ENCODE assay signal across 16 mouse cellular contexts in the genomic region with DNA sequence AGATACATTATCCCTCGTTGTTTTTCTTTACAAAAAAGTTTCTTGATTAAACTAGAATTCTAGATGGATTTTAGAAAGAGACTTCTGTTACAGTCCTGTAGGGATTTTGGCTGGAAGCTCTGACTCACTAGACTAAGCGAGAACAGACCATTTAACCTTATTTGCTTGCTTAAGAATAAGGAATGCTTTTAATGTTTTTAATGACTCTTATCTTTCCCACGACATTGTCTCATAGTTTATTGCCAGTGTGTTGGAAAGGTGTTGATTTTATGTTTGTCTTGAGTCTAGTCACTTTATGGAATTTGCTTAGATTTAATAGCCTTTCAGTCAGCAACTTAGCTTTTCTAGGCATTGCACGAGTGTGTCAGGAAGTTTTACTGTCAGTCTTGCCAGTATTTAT. TPM values are rescaled to one million over a fixed set of nuclear protein-coding genes. Genes with fewer than 3 reads are reported as not detected.
"Had no signal": no experiment of that assay in that cellular context is flagged by ENCODE, and none has a peak within 500 bp of the region (broad histone marks: within the 10 kb centered on the region; RNA-seq: fewer than 3 reads in every experiment).

No protein-coding gene starts in this region.

- H3K27ac ChIP-seq: liver, embryonic 15.5 days; lung, embryonic 15.5 days; macrophage; midbrain, embryonic 13.5 days; midbrain, embryonic 15.5 days; neural tube, embryonic 12.5 days had no signal

- H3K36me3 ChIP-seq: liver, embryonic 15.5 days; lung, embryonic 15.5 days; midbrain, embryonic 13.5 days; midbrain, embryonic 15.5 days; neural tube, embryonic 12.5 days had no signal

- H3K9me3 ChIP-seq: liver, embryonic 15.5 days; lung, embryonic 15.5 days; midbrain, embryonic 13.5 days; midbrain, embryonic 15.5 days; neural tube, embryonic 12.5 days had no signal

- H3K4me1 ChIP-seq: liver, embryonic 15.5 days; midbrain, embryonic 13.5 days; midbrain, embryonic 15.5 days; neural tube, embryonic 12.5 days had no signal

- H3K9ac ChIP-seq: liver, embryonic 15.5 days; liver, postnatal 0 days; lung, embryonic 15.5 days; midbrain, embryonic 13.5 days; midbrain, embryonic 15.5 days; neural tube, embryonic 12.5 days had no signal

- DNase-seq: liver, postnatal 0 days; lung, adult 2 months; lung, postnatal 10 days; lung, postnatal 36 days; right cerebral cortex, postnatal 14 days; thymus, adult 18-20 months; thymus, postnatal 14 days; thymus, postnatal 36 days had no signal

- H3K27me3 ChIP-seq: lung, embryonic 15.5 days; midbrain, embryonic 13.5 days; midbrain, embryonic 15.5 days; neural tube, embryonic 12.5 days had no signal

- H3K4me2 ChIP-seq: liver, embryonic 15.5 days; lung, embryonic 15.5 days; midbrain, embryonic 13.5 days; midbrain, embryonic 15.5 days; neural tube, embryonic 12.5 days had no signal

- ATAC-seq: liver, postnatal 0 days; midbrain, embryonic 13.5 days; midbrain, embryonic 15.5 days had no signal

- H3K4me3 ChIP-seq: liver, embryonic 15.5 days; lung, embryonic 15.5 days; megakaryocyte, embryonic 14.5 days; midbrain, embryonic 13.5 days; midbrain, embryonic 15.5 days; neural tube, embryonic 12.5 days had no signal

RNA-seq across cellular contexts. Expression of gene Cd247, which starts 33.3 kb away (rescaled TPM):
- total RNA-seq: midbrain, postnatal 0 days had no signal
